Mouse (Mus musculus): ENCODE data around the gene Fam178b.

Fam178b gene

GRCm38 (mm10) chr1:36525774-36526173, 157.2 kb downstream of the Fam178b start:
- no peak for DNase-seq (ENCODE audit: inconsistent age in 2 of 2, low spot score in 1 of 2)

GRCm38 (mm10) chr1:36524058-36524457, 158.9 kb downstream of the Fam178b start:
- DNase-seq (ENCODE audit: inconsistent age in 2 of 2, low spot score in 1 of 2): no peak

GRCm38 (mm10) chr1:36523332-36524013, 159.5 kb downstream of the Fam178b start:
- no peak for DNase-seq (ENCODE audit: inconsistent age in 2 of 2, low spot score in 1 of 2)

GRCm38 (mm10) chr1:36522210-36522609, 160.8 kb downstream of the Fam178b start:
- DNase-seq (ENCODE audit: inconsistent age in 2 of 2, low spot score in 1 of 2): no peak

GRCm38 (mm10) chr1:36519626-36520025, 163.4 kb downstream of the Fam178b start:
- no peak for DNase-seq (ENCODE audit: inconsistent age in 2 of 2, low spot score in 1 of 2)

- DNase-seq (ENCODE audit: inconsistent age in 2 of 2, low spot score in 1 of 2): no peak
Measured at GRCm38 (mm10) chr1:36518259-36518658, 164.7 kb downstream of the Fam178b start.

- DNase-seq (ENCODE audit: inconsistent age in 2 of 2, low spot score in 1 of 2): peak in 1 of 2 experiments; percentile 70
Measured at GRCm38 (mm10) chr1:36513718-36514117, 169.3 kb downstream of the Fam178b start.

- DNase-seq (ENCODE audit: inconsistent age in 2 of 2, low spot score in 1 of 2): peak in 1 of 2 experiments; percentile 69
Measured at GRCm38 (mm10) chr1:36513310-36513709, 169.7 kb downstream of the Fam178b start.

- DNase-seq (ENCODE audit: inconsistent age in 2 of 2, low spot score in 1 of 2): no peak
Measured at GRCm38 (mm10) chr1:36512966-36513280, 170.1 kb downstream of the Fam178b start.
